Mouse (Mus musculus): ENCODE results near the gene Esrrg. TPM values are rescaled to one million over a fixed set of nuclear protein-coding genes. Genes with fewer than 3 reads are reported as not detected.

Gene Esrrg
- polyA plus RNA-seq, 1 experiment: not detected

GRCm38 (mm10) chr1:187888142-187888541, 279.6 kb downstream of the Esrrg start:
- Histone ChIP-seq H3K4me1 (ENCODE audit: control insufficient read depth) (no peaks in the 10 kb centered on the region), H3K4me3 (replicated peaks) (no peak overlapping the region), H3K9me3 (ENCODE audit: control insufficient read depth, low read length) (peaks cover 19% of the 10 kb centered on the region), H3K36me3 (ENCODE audit: control insufficient read depth) (no peaks in the 10 kb centered on the region), H3K27me3 (ENCODE audit: control insufficient read depth) (no peaks in the 10 kb centered on the region)
- TF ChIP-seq TAL1 (IDR thresholded peaks at IDR 0.05; ENCODE audit: low read length) (no peak), GATA1 (IDR thresholded peaks at IDR 0.05; ENCODE audit: low read length) (no peak)

DNA sequence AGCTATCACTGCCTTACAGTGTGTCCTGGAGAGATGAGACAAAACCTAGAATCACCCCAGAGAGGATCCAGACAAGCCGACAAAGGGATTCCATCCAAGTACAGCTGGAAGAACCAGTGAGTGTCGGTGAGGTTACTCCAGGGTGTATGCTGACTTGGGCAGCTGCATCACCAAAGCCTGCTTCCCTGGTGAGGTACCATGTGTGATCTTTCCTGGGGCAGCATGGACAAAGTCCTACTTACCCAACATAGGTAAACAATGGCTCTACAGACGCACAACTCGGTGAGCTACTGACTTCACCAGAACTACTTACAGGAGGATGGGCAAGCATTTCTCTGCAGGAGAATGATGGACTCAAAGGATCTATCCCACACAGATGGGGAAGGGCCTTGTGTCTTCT, 280.5 kb downstream of the Esrrg start:
- TF ChIP-seq GATA1 (IDR thresholded peaks at IDR 0.05; ENCODE audit: low read length): no peak
- no peak for TF ChIP-seq TAL1 (IDR thresholded peaks at IDR 0.05; ENCODE audit: low read length)
- Histone ChIP-seq H3K36me3 (ENCODE audit: control insufficient read depth) (no peaks in the 10 kb centered on the region), H3K9me3 (ENCODE audit: control insufficient read depth, low read length) (peaks cover 20% of the 10 kb centered on the region), H3K27me3 (ENCODE audit: control insufficient read depth) (no peaks in the 10 kb centered on the region), H3K4me1 (ENCODE audit: control insufficient read depth) (no peaks in the 10 kb centered on the region), H3K4me3 (replicated peaks) (no peak overlapping the region)

DNA sequence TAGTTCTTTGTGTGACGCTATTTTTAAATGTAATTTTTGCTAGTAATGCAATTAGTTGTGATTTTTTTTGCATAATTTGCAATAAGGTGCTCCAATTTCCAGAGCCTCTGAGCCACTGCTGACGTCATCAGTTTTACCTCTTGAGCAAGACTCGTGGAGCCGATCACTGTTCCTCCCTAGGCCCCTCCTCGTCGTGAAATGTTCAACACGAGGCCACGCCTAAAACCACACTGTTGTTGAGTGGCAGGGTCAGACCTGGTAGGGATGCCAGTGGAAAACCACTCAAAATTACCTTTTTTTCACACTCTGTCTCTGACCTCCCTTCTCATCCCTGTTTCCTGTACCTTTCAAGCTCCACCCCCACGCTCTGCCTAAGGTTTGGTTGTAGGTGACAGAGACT, 282.7 kb downstream of the Esrrg start:
- TF ChIP-seq TAL1 (IDR thresholded peaks at IDR 0.05; ENCODE audit: low read length) (no peak), GATA1 (IDR thresholded peaks at IDR 0.05; ENCODE audit: low read length) (no peak)
- Histone ChIP-seq H3K9me3 (ENCODE audit: control insufficient read depth, low read length) (peaks cover 20% of the 10 kb centered on the region), H3K27me3 (ENCODE audit: control insufficient read depth) (no peaks in the 10 kb centered on the region), H3K4me1 (ENCODE audit: control insufficient read depth) (no peaks in the 10 kb centered on the region), H3K36me3 (ENCODE audit: control insufficient read depth) (no peaks in the 10 kb centered on the region), H3K4me3 (replicated peaks) (no peak overlapping the region)

DNA sequence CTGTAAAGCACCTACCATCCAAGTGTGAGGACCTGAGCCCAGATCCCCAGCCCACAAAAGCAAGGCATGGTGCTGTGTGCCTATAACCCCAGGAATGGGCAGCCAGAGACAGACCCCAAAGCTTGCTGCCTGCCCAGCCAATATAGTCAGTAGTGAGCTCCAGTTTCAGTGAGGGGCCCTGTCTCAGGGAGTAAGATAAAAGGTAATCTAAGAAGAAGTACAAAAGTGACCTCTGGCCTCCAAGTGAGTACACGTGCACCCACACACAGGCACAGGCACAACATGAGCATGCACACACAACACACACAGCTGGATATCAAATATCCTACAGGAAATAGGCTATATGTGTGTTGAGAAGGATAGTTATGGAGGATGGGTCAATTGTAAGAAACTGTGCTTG, 286.9 kb downstream of the Esrrg start:
- Histone ChIP-seq H3K4me1 (ENCODE audit: control insufficient read depth) (no peaks in the 10 kb centered on the region), H3K36me3 (ENCODE audit: control insufficient read depth) (no peaks in the 10 kb centered on the region), H3K9me3 (ENCODE audit: control insufficient read depth, low read length) (peaks cover 12% of the 10 kb centered on the region), H3K4me3 (replicated peaks) (no peak overlapping the region), H3K27me3 (ENCODE audit: control insufficient read depth) (no peaks in the 10 kb centered on the region)
- no peak for TF ChIP-seq GATA1 (IDR thresholded peaks at IDR 0.05; ENCODE audit: low read length)
- TF ChIP-seq TAL1 (IDR thresholded peaks at IDR 0.05; ENCODE audit: low read length): no peak

DNA sequence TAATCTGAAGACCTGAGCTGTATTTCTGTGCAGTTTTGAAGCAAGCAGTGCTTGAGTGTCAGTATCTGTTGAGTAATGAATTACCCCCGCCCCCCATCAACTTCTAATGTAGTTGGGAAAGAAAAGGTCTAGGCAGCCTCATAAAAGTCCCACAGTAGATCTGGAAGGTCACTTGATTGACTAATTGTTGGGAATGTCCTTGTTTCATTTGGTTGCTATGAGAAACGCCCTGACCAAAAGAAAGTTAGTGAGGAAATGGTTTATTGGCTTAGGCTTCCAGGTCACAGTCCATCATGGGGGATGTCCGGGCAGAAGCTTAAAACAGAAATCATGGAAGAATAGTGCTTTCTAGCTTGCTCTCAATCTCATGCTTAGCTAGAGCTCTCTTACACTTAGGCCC, 287.7 kb downstream of the Esrrg start:
- TF ChIP-seq TAL1 (IDR thresholded peaks at IDR 0.05; ENCODE audit: low read length) (no peak), GATA1 (IDR thresholded peaks at IDR 0.05; ENCODE audit: low read length) (no peak)

GRCm38 (mm10) chr1:187896910-187897309, 288.3 kb downstream of the Esrrg start:
- Histone ChIP-seq H3K4me1 (ENCODE audit: control insufficient read depth) (no peaks in the 10 kb centered on the region), H3K9me3 (ENCODE audit: control insufficient read depth, low read length) (peaks cover 8% of the 10 kb centered on the region), H3K27me3 (ENCODE audit: control insufficient read depth) (no peaks in the 10 kb centered on the region), H3K36me3 (ENCODE audit: control insufficient read depth) (no peaks in the 10 kb centered on the region), H3K4me3 (replicated peaks) (no peak overlapping the region)
- TF ChIP-seq GATA1 (IDR thresholded peaks at IDR 0.05; ENCODE audit: low read length) (no peak), TAL1 (IDR thresholded peaks at IDR 0.05; ENCODE audit: low read length) (no peak)

More for the DNA sequence above, 287.7 kb downstream of the Esrrg start:
- Histone ChIP-seq H3K27me3 (ENCODE audit: control insufficient read depth) (no peaks in the 10 kb centered on the region), H3K36me3 (ENCODE audit: control insufficient read depth) (no peaks in the 10 kb centered on the region), H3K9me3 (ENCODE audit: control insufficient read depth, low read length) (peaks cover 11% of the 10 kb centered on the region), H3K4me3 (replicated peaks) (no peak overlapping the region), H3K4me1 (ENCODE audit: control insufficient read depth) (no peaks in the 10 kb centered on the region)

GRCm38 (mm10) chr1:187899541-187899940, 290.9 kb downstream of the Esrrg start:
- H3K9me3 ChIP-seq (ENCODE audit: control insufficient read depth, low read length): no peaks in the 10 kb centered on the region

GRCm38 (mm10) chr1:187900756-187901155, 292.2 kb downstream of the Esrrg start:
- TF ChIP-seq TAL1 (IDR thresholded peaks at IDR 0.05; ENCODE audit: low read length): no peak
- TF ChIP-seq GATA1 (IDR thresholded peaks at IDR 0.05; ENCODE audit: low read length): no peak
- Histone ChIP-seq H3K9me3 (ENCODE audit: control insufficient read depth, low read length) (0 out of 2 replicates have a peak, but pooled peaks cover 2% of the 10 kb centered on the region), H3K27me3 (ENCODE audit: control insufficient read depth) (no peaks in the 10 kb centered on the region), H3K4me1 (ENCODE audit: control insufficient read depth) (no peaks in the 10 kb centered on the region), H3K36me3 (ENCODE audit: control insufficient read depth) (no peaks in the 10 kb centered on the region), H3K4me3 (replicated peaks) (no peak overlapping the region)

More at GRCm38 (mm10) chr1:187899541-187899940, 290.9 kb downstream of the Esrrg start:
- Histone ChIP-seq H3K4me3 (replicated peaks) (no peak overlapping the region), H3K36me3 (ENCODE audit: control insufficient read depth) (no peaks in the 10 kb centered on the region), H3K4me1 (ENCODE audit: control insufficient read depth) (no peaks in the 10 kb centered on the region), H3K27me3 (ENCODE audit: control insufficient read depth) (no peaks in the 10 kb centered on the region)
- TF ChIP-seq GATA1 (IDR thresholded peaks at IDR 0.05; ENCODE audit: low read length) (no peak), TAL1 (IDR thresholded peaks at IDR 0.05; ENCODE audit: low read length) (no peak)

DNA sequence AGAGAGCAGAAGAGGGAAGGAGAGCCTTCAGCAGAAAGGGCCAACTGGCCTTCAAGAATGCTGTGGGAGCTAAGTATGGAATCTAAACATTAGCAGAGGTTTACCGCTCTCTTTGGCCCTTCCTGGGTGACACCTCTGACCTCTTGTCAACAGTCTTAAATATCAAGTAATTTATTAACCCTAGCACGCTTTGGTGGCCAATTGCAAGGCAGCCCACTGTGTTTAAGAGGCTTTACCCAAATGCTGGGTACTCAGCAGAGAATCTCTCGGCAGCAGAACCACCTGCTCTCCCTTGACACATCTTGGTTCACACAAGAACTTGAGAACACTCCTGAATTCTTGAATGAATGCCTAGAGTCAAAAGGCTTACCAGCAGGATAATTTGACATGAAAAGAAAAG, 293.6 kb downstream of the Esrrg start:
- no peaks in the 10 kb centered on the region for H3K27me3 ChIP-seq (ENCODE audit: control insufficient read depth)
- H3K36me3 ChIP-seq (ENCODE audit: control insufficient read depth): no peaks in the 10 kb centered on the region
- no peak overlapping the region for H3K4me3 ChIP-seq (replicated peaks)
- TF ChIP-seq TAL1 (IDR thresholded peaks at IDR 0.05; ENCODE audit: low read length) (no peak), GATA1 (IDR thresholded peaks at IDR 0.05; ENCODE audit: low read length) (no peak)
- H3K4me1 ChIP-seq (ENCODE audit: control insufficient read depth): no peaks in the 10 kb centered on the region
- H3K9me3 ChIP-seq (ENCODE audit: control insufficient read depth, low read length): 0 out of 2 replicates have a peak, but pooled peaks cover 2% of the 10 kb centered on the region

DNA sequence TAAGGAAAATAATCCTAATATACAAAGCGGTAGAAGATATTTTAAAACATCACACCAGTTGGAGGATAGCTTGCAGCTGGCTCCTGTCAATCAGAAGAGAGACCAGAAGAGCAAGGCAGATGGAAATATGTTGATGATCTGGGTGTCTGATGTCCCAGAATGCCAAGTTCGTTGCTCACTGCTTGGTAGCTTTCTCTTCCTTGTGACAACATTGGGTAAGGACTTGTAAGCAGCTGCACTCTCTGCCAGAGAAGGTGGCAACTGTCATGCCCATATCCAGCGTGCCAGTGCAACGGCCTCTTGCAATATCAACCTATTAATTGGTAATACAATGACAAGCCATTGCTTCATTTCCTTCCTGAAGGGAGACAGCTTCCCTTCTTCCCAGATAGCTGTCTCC, 296.1 kb downstream of the Esrrg start:
- Histone ChIP-seq H3K36me3 (ENCODE audit: control insufficient read depth) (no peaks in the 10 kb centered on the region), H3K27me3 (ENCODE audit: control insufficient read depth) (no peaks in the 10 kb centered on the region), H3K9me3 (ENCODE audit: control insufficient read depth, low read length) (peaks cover 2% of the 10 kb centered on the region; the same call in 1 of the 2 replicates), H3K4me1 (ENCODE audit: control insufficient read depth) (no peaks in the 10 kb centered on the region), H3K4me3 (replicated peaks) (no peak overlapping the region)
- TF ChIP-seq TAL1 (IDR thresholded peaks at IDR 0.05; ENCODE audit: low read length) (no peak), GATA1 (IDR thresholded peaks at IDR 0.05; ENCODE audit: low read length) (no peak)
